In genomic region chr14:99310358-99310757, GRCm38 (mm10) we compare ENCODE assay signal across 28 mouse cellular contexts. TPM values are rescaled to one million over a fixed set of nuclear protein-coding genes. Genes with fewer than 3 reads are reported as not detected.
DNase-seq lines count a peak whose midpoint lies in the region; ATAC-seq and TF ChIP-seq lines count a peak whose summit lies in the region.
"Had no signal": no experiment of that assay in that cellular context is flagged by ENCODE, and none has a peak within 500 bp of the region (broad histone marks: within the 10 kb centered on the region; RNA-seq: fewer than 3 reads in every experiment).

No protein-coding gene starts in this region.

- no peak overlapping the region for H3K27ac ChIP-seq in kidney, embryonic 16.5 days (ENCODE audit: low read length)
- no peak overlapping the region for H3K27ac ChIP-seq in limb, embryonic 13.5 days
- H3K27ac ChIP-seq in limb, embryonic 10.5 days: no peak overlapping the region
- H3K27ac ChIP-seq in ES-Bruce4 (ENCODE audit: insufficient read depth, low read length): peak overlapping the region; percentile 6; the same call in 1 of the 2 replicates
- peak overlapping the region; percentile 53 for H3K27ac ChIP-seq in stomach, embryonic 16.5 days (ENCODE audit: low read length)
- H3K27ac ChIP-seq in hindbrain, embryonic 13.5 days: no peak overlapping the region
- H3K27ac ChIP-seq: hindbrain, embryonic 14.5 days; liver, embryonic 12.5 days; midbrain, embryonic 10.5 days; neural tube, embryonic 12.5 days had no signal

- TF ChIP-seq POLR2A in ES-Bruce4 (IDR thresholded peaks at IDR 0.05; ENCODE audit: insufficient read depth, low read length): no peak

- H3K4me1 ChIP-seq in kidney, embryonic 16.5 days (ENCODE audit: insufficient read depth, low read length): no peaks in the 10 kb centered on the region
- peaks cover 8% of the 10 kb centered on the region; the same call in 1 of the 2 replicates for H3K4me1 ChIP-seq in limb, embryonic 13.5 days
- no peaks in the 10 kb centered on the region for H3K4me1 ChIP-seq in limb, embryonic 10.5 days
- peaks cover 7% of the 10 kb centered on the region for H3K4me1 ChIP-seq in ES-Bruce4 (ENCODE audit: control insufficient read depth, insufficient read depth, low read length)
- no peaks in the 10 kb centered on the region for H3K4me1 ChIP-seq in stomach, embryonic 16.5 days (ENCODE audit: control insufficient read depth, insufficient read depth, low read length)
- H3K4me1 ChIP-seq in hindbrain, embryonic 13.5 days (replicated peaks): no peaks in the 10 kb centered on the region; the same call in 1 of the 2 replicates
- H3K4me1 ChIP-seq: midbrain, embryonic 10.5 days; neural tube, embryonic 12.5 days had no signal

- no peak for TF ChIP-seq CTCF in ES-Bruce4 (IDR thresholded peaks at IDR 0.05; ENCODE audit: low read depth, low read length)

- no peak overlapping the region for H3K4me2 ChIP-seq in kidney, embryonic 16.5 days (replicated peaks; ENCODE audit: low read depth, low read length)
- no peak overlapping the region for H3K4me2 ChIP-seq in limb, embryonic 13.5 days (replicated peaks)
- H3K4me2 ChIP-seq in stomach, embryonic 16.5 days (ENCODE audit: low read depth, low read length): no peak overlapping the region
- H3K4me2 ChIP-seq in hindbrain, embryonic 13.5 days: no peak overlapping the region
- H3K4me2 ChIP-seq: heart, embryonic 12.5 days; hindbrain, embryonic 14.5 days; liver, embryonic 12.5 days; neural tube, embryonic 12.5 days had no signal

- no peaks in the 10 kb centered on the region for H3K27me3 ChIP-seq in kidney, embryonic 16.5 days (ENCODE audit: insufficient read depth, low read length)
- H3K27me3 ChIP-seq in limb, embryonic 13.5 days: no peaks in the 10 kb centered on the region
- H3K27me3 ChIP-seq in limb, embryonic 10.5 days (ENCODE audit: low read depth, poor library complexity, severe bottlenecking): no peaks in the 10 kb centered on the region
- H3K27me3 ChIP-seq in ES-Bruce4 (ENCODE audit: control insufficient read depth, insufficient read depth, low read length, poor library complexity, severe bottlenecking): no peaks in the 10 kb centered on the region
- no peaks in the 10 kb centered on the region for H3K27me3 ChIP-seq in stomach, embryonic 16.5 days (ENCODE audit: control insufficient read depth, insufficient read depth, low read length)
- no peaks in the 10 kb centered on the region for H3K27me3 ChIP-seq in hindbrain, embryonic 13.5 days
- H3K27me3 ChIP-seq: heart, embryonic 12.5 days; liver, embryonic 12.5 days; neural tube, embryonic 12.5 days had no signal

- WGBS in kidney, embryonic 16.5 days: 61% methylated on average over 7 of the region's 7 CpGs
- 45% methylated on average over 7 of the region's 7 CpGs for WGBS in limb, embryonic 13.5 days
- WGBS in limb, embryonic 10.5 days: 88% methylated on average over 7 of the region's 7 CpGs
- 69% methylated on average over 7 of the region's 7 CpGs for WGBS in stomach, embryonic 16.5 days
- 84% methylated on average over 7 of the region's 7 CpGs for WGBS in hindbrain, embryonic 13.5 days

- H3K9me3 ChIP-seq in kidney, embryonic 16.5 days (ENCODE audit: low read length): no peaks in the 10 kb centered on the region
- H3K9me3 ChIP-seq in limb, embryonic 13.5 days: no peaks in the 10 kb centered on the region
- no peaks in the 10 kb centered on the region for H3K9me3 ChIP-seq in limb, embryonic 10.5 days (replicated peaks)
- no peaks in the 10 kb centered on the region for H3K9me3 ChIP-seq in ES-Bruce4 (replicated peaks; ENCODE audit: control insufficient read depth, insufficient read depth, low read length, poor library complexity, severe bottlenecking)
- H3K9me3 ChIP-seq in stomach, embryonic 16.5 days (replicated peaks; ENCODE audit: control insufficient read depth, low read length): no peaks in the 10 kb centered on the region
- H3K9me3 ChIP-seq in hindbrain, embryonic 13.5 days: no peaks in the 10 kb centered on the region
- H3K9me3 ChIP-seq: heart, embryonic 12.5 days; liver, embryonic 12.5 days; neural tube, embryonic 12.5 days had no signal

- no peak for DNase-seq in kidney, adult 8-10 months
- no peak for DNase-seq in limb, embryonic 10.5 days (ENCODE audit: low spot score)
- DNase-seq: adrenal gland, adult 2 months; adrenal gland, postnatal 36 days; cerebellum, adult 2 months; cerebellum, postnatal 14 days; gastrocnemius, postnatal 25 days; heart, postnatal 4 days; kidney, adult 11 months; kidney, postnatal 25 days; layer of hippocampus, adult 9-11 months; liver, postnatal 0 days; right cerebral cortex, postnatal 4 days; thymus, postnatal 4 days had no signal

- no peak for TF ChIP-seq EP300 in ES-Bruce4 (IDR thresholded peaks at IDR 0.05; ENCODE audit: insufficient read depth, low read depth, low read length)

- no peak overlapping the region for H3K9ac ChIP-seq in kidney, embryonic 16.5 days (replicated peaks; ENCODE audit: low read length)
- H3K9ac ChIP-seq in limb, embryonic 13.5 days: no peak overlapping the region
- H3K9ac ChIP-seq in ES-Bruce4 (ENCODE audit: low read depth, poor library complexity, severe bottlenecking): no peak overlapping the region
- no peak overlapping the region for H3K9ac ChIP-seq in stomach, embryonic 16.5 days (ENCODE audit: low read length)
- H3K9ac ChIP-seq in hindbrain, embryonic 13.5 days: no peak overlapping the region
- H3K9ac ChIP-seq: heart, embryonic 12.5 days; hindbrain, embryonic 14.5 days; liver, embryonic 12.5 days; liver, postnatal 0 days; neural tube, embryonic 12.5 days had no signal

- peak; percentile 61; the same call in 1 of the 2 replicates for ATAC-seq in kidney, embryonic 16.5 days (ENCODE audit: low FRiP score, low TSS enrichment)
- peak; percentile 60; the same call in 1 of the 2 replicates for ATAC-seq in limb, embryonic 13.5 days (ENCODE audit: low FRiP score, low read depth)
- no peak for ATAC-seq in stomach, embryonic 16.5 days (ENCODE audit: insufficient read depth, low FRiP score)
- ATAC-seq in hindbrain, embryonic 13.5 days (ENCODE audit: low FRiP score): no peak
- ATAC-seq: activated CD4-positive, CD25-positive, alpha-beta regulatory T cell, adult 4 months; forebrain, embryonic 14.5 days; liver, embryonic 12.5 days; liver, postnatal 0 days; midbrain, embryonic 16.5 days had no signal

- H3K4me3 ChIP-seq in kidney, embryonic 16.5 days (ENCODE audit: low read length): no peak overlapping the region
- no peak overlapping the region for H3K4me3 ChIP-seq in limb, embryonic 13.5 days
- H3K4me3 ChIP-seq in limb, embryonic 10.5 days: no peak overlapping the region
- no peak overlapping the region for H3K4me3 ChIP-seq in ES-Bruce4 (ENCODE audit: low read depth, low read length)
- H3K4me3 ChIP-seq in stomach, embryonic 16.5 days (replicated peaks; ENCODE audit: low read length): no peak overlapping the region
- H3K4me3 ChIP-seq in hindbrain, embryonic 13.5 days: no peak overlapping the region
- H3K4me3 ChIP-seq: heart, embryonic 12.5 days; liver, embryonic 12.5 days; midbrain, embryonic 10.5 days; myocyte; neural tube, embryonic 12.5 days had no signal

- peaks cover 8% of the 10 kb centered on the region; the same call in 1 of the 2 replicates for H3K36me3 ChIP-seq in kidney, embryonic 16.5 days (ENCODE audit: insufficient read depth, low read length)
- peaks cover 10% of the 10 kb centered on the region for H3K36me3 ChIP-seq in limb, embryonic 13.5 days
- H3K36me3 ChIP-seq in limb, embryonic 10.5 days: 0 out of 2 replicates have a peak, but pooled peaks cover 3% of the 10 kb centered on the region
- H3K36me3 ChIP-seq in ES-Bruce4 (ENCODE audit: control insufficient read depth, insufficient read depth, low read length, poor library complexity, severe bottlenecking): peaks cover 81% of the 10 kb centered on the region
- peaks cover 15% of the 10 kb centered on the region for H3K36me3 ChIP-seq in stomach, embryonic 16.5 days (ENCODE audit: control insufficient read depth, insufficient read depth, low read length)
- H3K36me3 ChIP-seq in hindbrain, embryonic 13.5 days: peaks cover 7% of the 10 kb centered on the region
- H3K36me3 ChIP-seq: liver, embryonic 12.5 days; neural tube, embryonic 12.5 days had no signal

RNA-seq across cellular contexts. Expression of gene Klf5, which starts 11.9 kb away (rescaled TPM):
- polyA plus RNA-seq in kidney, embryonic 16.5 days (2015; fragmentation: Nextera tagmentation; extraction: Ambion mirVana): 6.3 and 8.1 TPM in 2 replicates
- polyA plus RNA-seq in limb, embryonic 13.5 days (2015; fragmentation: Nextera tagmentation; extraction: Ambion mirVana): 13.8 and 14.7 TPM in 2 replicates
- 1.6 and 2.2 TPM in 2 replicates for polyA plus RNA-seq in limb, embryonic 10.5 days (2016; fragmentation: Nextera tagmentation; extraction: Ambion mirVana)
- polyA plus RNA-seq in ES-Bruce4 (2011; ENCODE audit: insufficient read depth, insufficient read length, low read depth, missing spikeins): 122 and 125 TPM in 2 replicates
- 81.0 and 91.9 TPM in 2 replicates for polyA plus RNA-seq in stomach, embryonic 16.5 days (2015; fragmentation: Nextera tagmentation; extraction: Ambion mirVana)
- polyA plus RNA-seq in hindbrain, embryonic 13.5 days (2015; fragmentation: Nextera tagmentation; extraction: Ambion mirVana): 2.7 and 3.2 TPM in 2 replicates
- polyA plus RNA-seq: activated CD4-positive, CD25-positive, alpha-beta regulatory T cell, adult 4 months had no signal

Comparison
In these comparisons a context has a peak if more than half of its experiments do, and no peak if none do; other contexts are left out.
1. ATAC-seq: peak in kidney, embryonic 16.5 days (single experiment) and limb, embryonic 13.5 days (single experiment); none in stomach, embryonic 16.5 days (single experiment) and hindbrain, embryonic 13.5 days (single experiment).
2. H3K27ac ChIP-seq: peak in ES-Bruce4 (single experiment) and stomach, embryonic 16.5 days (single experiment); none in kidney, embryonic 16.5 days (single experiment), limb, embryonic 13.5 days (single experiment), limb, embryonic 10.5 days (single experiment) and hindbrain, embryonic 13.5 days (single experiment).